Mouse (Mus musculus) embryonic facial prominence, embryonic 13.5 days (tissue): Measurements from ENCODE around the gene Mttp. TPM values are rescaled to one million over a fixed set of nuclear protein-coding genes. Genes with fewer than 3 reads are reported as not detected.
A peak's percentile ranks its signal among the peaks of the same experiment; 100 is the strongest.
"Not testable (repeated sequence)": the region's sequence is repeated elsewhere in the genome, so short reads cannot be mapped to it uniquely, and the experiment has no call there.

Source experiments
- ATAC-seq: fragments of 200-750 bp; cut with Nextera tagmentation; 2 replicates; pipeline ENCODE4 v1.8.0; 2017; ENCODE audit warnings: low read depth; ENCODE audit not compliant: insufficient number of reproducible peaks, insufficient read depth, low FRiP score, low TSS enrichment
- H3K27ac ChIP-seq: fragments of 300-500 bp; sonication (generic); 2 replicates; pipeline ENCODE4 v1.5.1; 2015; ENCODE audit warnings: moderate library complexity, mild to moderate bottlenecking, inconsistent platforms
- H3K27me3 ChIP-seq: fragments of 300-500 bp; sonication (generic); 2 replicates; pipeline ENCODE4 v1.6.1; 2015; ENCODE audit warnings: mild to moderate bottlenecking, inconsistent platforms
- H3K36me3 ChIP-seq: fragments of 300-500 bp; sonication (generic); 2 replicates; pipeline ENCODE4 v1.6.1; 2015; ENCODE audit warnings: mild to moderate bottlenecking, inconsistent platforms
- H3K4me1 ChIP-seq: fragments of 300-500 bp; sonication (generic); 2 replicates; pipeline ENCODE4 v1.6.1; 2015; ENCODE audit warnings: inconsistent platforms
- H3K4me2 ChIP-seq: fragments of 300-500 bp; sonication (generic); 2 replicates; pipeline ENCODE4 v1.6.1; 2015; ENCODE audit warnings: moderate library complexity, mild to moderate bottlenecking, inconsistent platforms
- H3K4me3 ChIP-seq: fragments of 300-500 bp; sonication (generic); 2 replicates; pipeline ENCODE4 v1.5.1; 2015; ENCODE audit warnings: mild to moderate bottlenecking, inconsistent platforms
- H3K9ac ChIP-seq: fragments of 300-500 bp; sonication (generic); 2 replicates; pipeline ENCODE4 v1.6.1; 2015; ENCODE audit warnings: mild to moderate bottlenecking, inconsistent platforms
- H3K9me3 ChIP-seq: fragments of 300-500 bp; sonication (generic); 2 replicates; pipeline ENCODE4 v1.6.1; 2016; ENCODE audit warnings: inconsistent platforms
- WGBS: fragments of 180-500 bp; shearing (Covaris S2); methylation state at CpG from one replicate; pipeline ENCODE4 v1.1.7; 2015; ENCODE audit warnings: mixed read lengths; 5-methylcytosine and 5-hydroxymethylcytosine counted together
- polyA plus RNA-seq: library from polyadenylated mRNA; unstranded; fragments of >200 nt; fragmentation: Nextera tagmentation; extraction: Ambion mirVana; gene quantifications from 2 replicates; pipeline ENCODE4 v1.2.1, GENCODE M21; 2015

Gene Mttp
- polyA plus RNA-seq, 1 experiment from 2014 or later: 8.7 TPM

DNA sequence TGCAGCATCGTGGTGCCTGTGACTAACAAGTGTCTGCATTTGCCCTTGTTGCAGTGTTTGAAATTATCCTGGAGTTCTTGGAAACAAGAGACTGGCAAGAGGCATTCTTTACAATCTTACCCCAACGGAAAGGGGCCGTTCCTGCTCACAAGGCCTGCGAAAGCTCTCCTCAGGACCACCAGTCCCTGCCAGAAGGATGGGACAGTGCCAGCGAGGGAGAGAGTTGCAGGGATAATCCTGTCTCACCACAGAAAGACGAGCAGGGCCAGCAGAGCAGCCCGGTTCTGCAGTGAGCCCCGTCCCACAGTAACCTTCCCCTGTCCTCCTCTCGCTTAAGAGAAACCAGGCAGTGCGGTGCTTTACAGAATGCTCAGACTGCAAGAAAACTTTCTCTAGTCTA, 11.9 kb upstream of the Mttp start:
- H3K9ac ChIP-seq: no peak overlapping the region
- 51% methylated on average over 10 of the region's 10 CpGs for WGBS
- H3K4me1 ChIP-seq: no peaks in the 10 kb centered on the region
- ATAC-seq: no peak
- H3K9me3 ChIP-seq: no peaks in the 10 kb centered on the region
- no peaks in the 10 kb centered on the region for H3K27me3 ChIP-seq
- no peak overlapping the region for H3K4me3 ChIP-seq
- H3K4me2 ChIP-seq: no peak overlapping the region
- peaks cover 12% of the 10 kb centered on the region for H3K36me3 ChIP-seq
- peak overlapping the region; percentile 55 for H3K27ac ChIP-seq

DNA sequence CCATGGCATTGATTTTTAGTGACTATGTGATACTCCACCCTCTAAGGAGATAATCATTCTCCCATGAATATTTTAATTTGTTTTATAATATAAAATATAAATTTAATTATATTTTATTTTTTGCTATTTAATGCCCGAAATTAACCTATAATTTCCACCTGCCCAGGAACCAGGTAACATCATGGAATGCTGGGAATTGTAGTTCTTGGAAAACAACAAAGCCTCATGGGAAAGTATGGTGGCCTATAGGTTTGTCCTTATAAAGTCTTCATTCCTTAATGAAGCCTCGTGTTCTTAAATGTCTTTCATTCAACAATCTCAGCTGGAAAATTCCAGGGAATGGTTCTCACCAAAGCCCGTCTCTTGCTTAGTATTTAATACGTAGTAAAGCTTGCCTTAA, 10.3 kb upstream of the Mttp start:
- H3K4me2 ChIP-seq: no peak overlapping the region
- no peak overlapping the region for H3K9ac ChIP-seq
- WGBS: 88% methylated on average over 4 of the region's 4 CpGs
- H3K4me3 ChIP-seq: no peak overlapping the region
- ATAC-seq: no peak
- H3K4me1 ChIP-seq: no peaks in the 10 kb centered on the region
- peaks cover 13% of the 10 kb centered on the region for H3K36me3 ChIP-seq
- no peaks in the 10 kb centered on the region for H3K27me3 ChIP-seq
- no peak overlapping the region for H3K27ac ChIP-seq
- H3K9me3 ChIP-seq: no peaks in the 10 kb centered on the region

DNA sequence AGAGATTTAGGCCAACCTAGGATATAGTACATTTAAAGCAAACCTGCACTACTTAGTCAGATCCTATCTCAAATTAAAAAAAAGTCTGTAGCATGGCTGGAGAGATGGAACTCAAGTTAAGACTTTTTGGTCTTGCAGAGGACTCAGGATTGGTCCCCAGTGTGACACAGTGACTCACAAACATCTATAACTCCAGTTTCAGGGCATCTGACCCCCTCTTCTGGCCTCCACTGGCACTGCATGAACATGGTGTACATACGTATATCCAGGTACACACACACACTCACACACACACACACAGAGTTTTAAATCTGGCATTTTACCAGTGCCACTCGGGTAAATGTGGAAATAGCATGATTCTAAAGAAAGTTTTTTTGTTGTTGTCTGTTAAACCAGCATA, 4.0 kb upstream of the Mttp start:
- Histone ChIP-seq H3K9me3 (no peaks in the 10 kb centered on the region), H3K27ac (no peak overlapping the region), H3K4me1 (peaks cover 5% of the 10 kb centered on the region; the same call in 1 of the 2 replicates), H3K4me3 (no peak overlapping the region), H3K9ac (no peak overlapping the region), H3K36me3 (peaks cover 26% of the 10 kb centered on the region), H3K4me2 (no peak overlapping the region), H3K27me3 (no peaks in the 10 kb centered on the region)
- ATAC-seq: no peak
- WGBS: 89% methylated on average over 2 of the region's 2 CpGs

DNA sequence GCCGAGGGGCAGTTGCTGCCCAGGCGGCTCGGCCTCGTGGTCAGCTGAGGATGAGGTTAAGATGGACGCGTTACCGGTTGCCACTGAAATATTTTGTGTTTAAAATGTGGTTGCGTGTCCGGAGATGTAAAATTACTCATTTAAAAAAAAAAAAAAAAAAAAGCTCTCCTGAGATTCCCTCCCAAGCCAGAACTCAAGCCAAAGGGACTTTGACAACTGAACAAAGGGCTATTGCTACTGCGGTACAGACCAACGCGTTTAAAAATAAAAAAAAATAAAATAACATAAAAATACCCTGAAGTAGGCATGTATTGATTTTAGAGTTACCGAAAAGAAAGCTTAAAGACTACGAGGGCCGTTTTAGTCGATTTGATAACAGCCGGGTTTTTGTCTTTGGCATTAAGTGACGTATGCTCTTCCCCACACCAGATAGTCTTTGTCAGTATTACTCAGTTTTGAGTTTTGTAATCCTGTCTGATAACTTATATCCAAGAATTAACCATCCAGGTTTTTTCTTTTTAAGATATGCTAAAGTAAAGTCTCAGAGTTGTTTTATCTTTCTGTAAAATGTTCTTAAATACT, 617 bp downstream of the Mttp start:
- under 1% methylated on average over 18 of the region's 18 CpGs for WGBS

DNA sequence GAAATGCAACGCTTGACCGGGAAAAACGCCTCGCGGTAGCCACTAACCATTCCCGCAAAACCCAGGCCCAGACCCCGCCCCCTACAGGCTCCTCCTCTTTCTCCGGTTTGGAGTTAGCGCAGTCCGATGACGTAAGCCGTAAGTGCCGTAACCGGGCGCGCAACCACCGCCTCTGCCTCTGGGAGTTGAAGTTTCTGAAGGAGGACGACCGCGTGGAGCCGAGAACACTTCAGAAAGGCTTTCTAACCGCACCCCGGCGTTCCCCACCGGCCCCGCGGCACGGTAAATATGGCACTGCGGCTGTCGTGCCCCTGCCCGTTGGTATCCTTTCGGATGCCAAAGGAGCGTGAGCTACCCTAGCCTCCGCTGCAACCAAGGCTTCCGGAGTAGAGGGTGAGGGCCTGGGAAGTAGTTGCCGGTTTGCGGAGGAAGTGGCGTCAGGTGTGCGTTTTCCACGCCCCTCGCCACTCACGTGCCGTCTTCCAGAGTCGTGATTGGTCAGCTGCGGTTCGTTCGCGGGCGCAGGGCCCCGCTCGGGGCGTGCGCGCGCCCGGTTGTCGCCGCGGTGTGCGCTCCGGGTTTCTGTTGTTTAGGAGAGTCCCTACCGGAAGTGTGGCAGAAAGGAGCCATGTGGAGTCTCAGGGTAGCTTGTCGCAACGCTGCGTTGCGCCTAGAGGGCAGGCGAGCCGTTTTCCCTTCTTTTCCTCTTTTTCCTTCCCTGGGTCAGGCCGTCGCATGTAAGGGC, 1.3 kb downstream of the Mttp start, which contains the start of gene Trmt10a:
Trmt10a (plus strand) TSS at position 134 of the 745 bp plus-strand sequence.
- H3K4me3 ChIP-seq: peak within 1 kb of the TSS; percentile 63
- peak within 1 kb of the TSS; percentile 70 for H3K4me2 ChIP-seq
- under 1% methylated on average over 70 of the region's 70 CpGs for WGBS
- no peaks in the 10 kb centered on the region for H3K27me3 ChIP-seq
- peak within 1 kb of the TSS; percentile 99 for H3K27ac ChIP-seq
- no peaks in the 10 kb centered on the region; the same call in 1 of the 2 replicates for H3K36me3 ChIP-seq
- H3K9ac ChIP-seq: peak within 1 kb of the TSS; percentile 85
- peak; percentile 97 for ATAC-seq
- H3K4me1 ChIP-seq: peaks cover 9% of the 10 kb centered on the region; the same call in 1 of the 2 replicates
- no peaks in the 10 kb centered on the region for H3K9me3 ChIP-seq

More for the DNA sequence above, 617 bp downstream of the Mttp start:
- Histone ChIP-seq H3K36me3 (peaks cover 5% of the 10 kb centered on the region), H3K27ac (peak overlapping the region; percentile 99), H3K27me3 (no peaks in the 10 kb centered on the region), H3K4me1 (peaks cover 9% of the 10 kb centered on the region; the same call in 1 of the 2 replicates), H3K9ac (peak overlapping the region; percentile 85), H3K9me3 (no peaks in the 10 kb centered on the region), H3K4me2 (peak overlapping the region; percentile 70), H3K4me3 (peak overlapping the region; percentile 63)
- ATAC-seq: no peak

DNA sequence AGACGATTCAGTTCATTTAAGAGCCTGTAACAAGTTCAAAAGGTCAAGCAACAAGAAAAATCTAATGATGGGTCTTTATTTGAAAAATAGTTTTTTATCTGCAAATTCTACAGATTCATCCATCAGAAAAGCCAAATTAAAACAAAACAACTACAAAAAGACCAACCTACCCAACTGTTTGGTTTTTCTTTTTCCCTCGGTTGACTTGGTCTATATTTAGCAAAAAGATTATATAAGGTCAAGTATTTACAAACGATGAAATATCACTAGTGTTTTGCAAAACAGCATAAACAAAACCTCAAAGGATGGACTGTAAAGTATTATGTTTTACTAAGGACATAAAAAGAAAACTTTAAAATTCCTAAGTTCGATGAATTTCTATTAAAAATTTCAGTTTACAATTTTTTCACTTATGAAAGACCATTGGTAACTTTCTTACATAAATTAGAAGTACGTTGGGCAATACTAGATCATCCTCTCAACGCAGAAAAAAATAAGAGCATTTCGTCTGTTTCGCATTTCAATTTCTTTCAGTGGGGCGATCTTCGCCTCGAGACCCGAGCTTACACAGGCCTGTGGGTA, 1.9 kb downstream of the Mttp start:
- WGBS: 5% methylated on average over 12 of the region's 12 CpGs
- H3K4me2 ChIP-seq: peak overlapping the region; percentile 70
- peaks cover 9% of the 10 kb centered on the region; the same call in 1 of the 2 replicates for H3K4me1 ChIP-seq
- H3K27ac ChIP-seq: peak overlapping the region; percentile 99
- no peak for ATAC-seq
- H3K9ac ChIP-seq: peak overlapping the region; percentile 85
- no peaks in the 10 kb centered on the region for H3K27me3 ChIP-seq
- no peaks in the 10 kb centered on the region for H3K36me3 ChIP-seq
- no peaks in the 10 kb centered on the region for H3K9me3 ChIP-seq
- peak overlapping the region; percentile 63 for H3K4me3 ChIP-seq

DNA sequence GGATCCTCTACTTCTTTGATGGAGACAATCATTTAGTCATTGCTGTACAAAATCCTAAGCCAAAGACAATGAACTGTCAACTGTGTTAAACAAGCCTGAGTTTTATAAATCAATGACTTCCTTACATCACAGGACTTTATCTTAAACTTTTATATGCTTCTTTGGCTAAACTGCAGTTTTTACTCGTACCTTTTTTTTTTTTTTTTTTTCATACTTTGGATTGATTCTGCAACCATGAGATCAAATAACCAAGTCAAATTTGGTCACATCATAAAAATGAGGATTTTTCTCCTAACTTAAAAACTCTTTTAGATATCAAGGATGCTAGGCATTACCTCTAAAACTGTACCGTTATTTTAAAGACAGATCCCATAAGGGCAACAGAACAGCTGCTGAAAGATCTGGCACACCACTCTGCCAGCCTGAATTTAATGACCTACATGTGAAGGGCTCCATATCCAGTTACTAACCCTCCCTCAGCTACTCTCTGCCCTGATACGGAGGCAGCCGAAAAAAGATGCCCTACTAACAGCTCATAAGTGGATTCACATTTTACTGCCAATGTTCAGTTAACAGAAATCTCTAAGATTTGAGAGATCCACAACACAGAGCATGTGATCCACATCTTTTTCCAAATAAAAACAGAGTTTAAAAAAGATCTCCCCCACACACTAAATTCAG, 2.6 kb downstream of the Mttp start:
- ATAC-seq: no peak
- Histone ChIP-seq H3K27me3 (no peaks in the 10 kb centered on the region), H3K4me1 (peaks cover 4% of the 10 kb centered on the region; the same call in 1 of the 2 replicates), H3K4me3 (peak overlapping the region; percentile 63), H3K36me3 (no peaks in the 10 kb centered on the region), H3K4me2 (peak overlapping the region; percentile 70), H3K27ac (no peak overlapping the region; the same call in 1 of the 2 replicates), H3K9ac (0 out of 2 replicates have a peak overlapping the region, but pooled peaks have one; percentile 51), H3K9me3 (no peaks in the 10 kb centered on the region)
- 26% methylated on average over 4 of the region's 4 CpGs for WGBS

DNA sequence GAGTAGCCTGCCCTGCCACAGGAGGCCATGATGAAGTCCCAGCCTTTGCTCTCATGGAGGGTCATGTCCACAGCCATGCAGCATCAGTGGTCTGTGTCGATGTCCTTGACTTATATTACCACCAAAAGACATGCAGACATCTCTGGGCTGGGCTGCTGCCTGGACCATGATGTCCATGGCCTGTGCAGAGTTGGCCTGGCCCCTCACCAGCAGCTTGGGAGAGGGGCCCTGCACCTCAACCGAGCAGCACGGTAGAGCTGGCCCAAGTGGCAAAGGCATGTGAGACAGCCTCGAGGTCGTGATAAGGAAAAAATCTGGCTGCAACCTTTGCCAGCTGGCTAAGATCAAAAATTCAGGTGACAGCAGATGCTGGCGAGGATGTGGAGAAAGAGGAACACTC, 5.1 kb downstream of the Mttp start:
- no peaks in the 10 kb centered on the region for H3K36me3 ChIP-seq
- no peaks in the 10 kb centered on the region for H3K27me3 ChIP-seq
- peaks cover 4% of the 10 kb centered on the region; the same call in 1 of the 2 replicates for H3K4me1 ChIP-seq
- no peak overlapping the region for H3K9ac ChIP-seq
- no peaks in the 10 kb centered on the region for H3K9me3 ChIP-seq
- ATAC-seq: no peak
- H3K4me2 ChIP-seq: no peak overlapping the region
- H3K4me3 ChIP-seq: no peak overlapping the region
- H3K27ac ChIP-seq: no peak overlapping the region
- 92% methylated on average over 6 of the region's 6 CpGs for WGBS

DNA sequence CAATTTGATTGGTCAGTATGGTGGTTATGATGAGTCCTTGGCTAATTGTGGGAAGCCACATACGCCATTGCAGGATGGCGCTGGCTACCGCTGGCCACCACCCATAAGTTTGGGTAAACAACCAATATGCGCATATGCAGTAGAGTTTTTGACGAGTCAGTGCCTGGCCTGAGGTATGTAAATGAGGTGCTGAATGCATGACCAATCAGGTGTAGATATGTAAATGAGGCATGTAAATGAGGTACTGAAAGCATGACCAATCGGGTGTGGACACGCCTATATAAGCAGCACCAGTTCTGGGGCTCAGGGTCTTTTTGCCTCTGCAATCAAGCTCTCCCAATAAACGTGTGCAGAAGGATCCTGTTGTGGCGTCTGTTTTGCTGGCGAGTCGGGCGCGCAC, 6.6 kb downstream of the Mttp start:
- not testable (repeated sequence) for H3K4me2 ChIP-seq, ATAC-seq, H3K27ac ChIP-seq, H3K9ac ChIP-seq, H3K27me3 ChIP-seq, H3K36me3 ChIP-seq, H3K4me3 ChIP-seq, H3K9me3 ChIP-seq, H3K4me1 ChIP-seq
- 93% methylated on average over 13 of the region's 13 CpGs for WGBS

DNA sequence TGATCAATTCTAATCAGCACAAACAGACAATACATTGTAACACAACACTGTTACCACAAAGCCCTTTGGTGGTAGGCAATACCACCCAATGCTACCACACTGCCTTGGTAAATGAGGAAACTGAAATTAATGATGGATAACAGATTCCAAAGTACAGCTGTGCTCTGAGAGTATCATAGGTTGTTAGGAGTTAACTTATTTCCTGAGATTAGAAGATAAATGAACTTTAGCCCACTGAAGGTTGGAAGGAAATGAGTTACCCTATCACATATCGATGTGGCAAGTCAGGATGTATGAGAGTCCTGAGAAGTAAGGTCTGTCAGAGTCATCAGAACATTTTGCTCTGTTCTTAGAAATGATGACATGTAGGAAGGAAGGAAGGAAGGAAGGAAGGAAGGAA, 10.2 kb downstream of the Mttp start:
- H3K9ac ChIP-seq: no peak overlapping the region
- no peaks in the 10 kb centered on the region for H3K36me3 ChIP-seq
- no peaks in the 10 kb centered on the region for H3K9me3 ChIP-seq
- H3K4me2 ChIP-seq: no peak overlapping the region
- no peaks in the 10 kb centered on the region for H3K27me3 ChIP-seq
- 80% methylated on average over 1 of the region's 1 CpGs for WGBS
- ATAC-seq: no peak
- no peak overlapping the region for H3K4me3 ChIP-seq
- H3K4me1 ChIP-seq: no peaks in the 10 kb centered on the region
- H3K27ac ChIP-seq: no peak overlapping the region

DNA sequence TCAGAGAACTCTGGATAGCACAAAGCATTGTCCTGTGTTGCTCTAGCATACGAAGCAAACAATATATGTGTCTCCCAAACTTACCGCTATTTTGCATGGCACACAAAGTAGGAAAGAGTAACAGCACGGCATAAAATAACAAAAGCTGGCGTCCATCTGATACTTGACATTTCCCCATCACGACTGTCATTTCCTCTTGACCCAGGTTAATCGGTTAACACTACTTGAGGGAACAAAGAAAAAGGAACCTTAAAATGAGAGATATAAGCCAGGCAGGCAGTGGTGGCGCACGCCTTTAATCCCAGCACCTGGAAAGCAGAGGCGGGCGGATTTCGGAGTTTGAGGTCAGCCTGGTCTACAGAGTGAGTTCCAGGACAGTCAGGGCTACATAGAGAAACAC, 10.9 kb downstream of the Mttp start:
- Histone ChIP-seq H3K27ac (no peak overlapping the region), H3K4me2 (no peak overlapping the region), H3K36me3 (no peaks in the 10 kb centered on the region), H3K4me1 (no peaks in the 10 kb centered on the region), H3K9ac (no peak overlapping the region), H3K9me3 (no peaks in the 10 kb centered on the region), H3K27me3 (no peaks in the 10 kb centered on the region), H3K4me3 (no peak overlapping the region)
- WGBS: 86% methylated on average over 11 of the region's 11 CpGs
- no peak for ATAC-seq
